Mouse (Mus musculus) T-helper 2 cell (primary cell): Measurements from ENCODE around the gene Slc4a3.

Experiments
- in situ Hi-C: fragments of 300-600 bp; cut with MboI, MseI; formaldehyde crosslinking; loops from one replicate; pipeline ENCODE4 v1.15.1; 2025; ENCODE audit warnings: high pct_unique_total_duplicates

The Slc4a3 gene

DNA sequence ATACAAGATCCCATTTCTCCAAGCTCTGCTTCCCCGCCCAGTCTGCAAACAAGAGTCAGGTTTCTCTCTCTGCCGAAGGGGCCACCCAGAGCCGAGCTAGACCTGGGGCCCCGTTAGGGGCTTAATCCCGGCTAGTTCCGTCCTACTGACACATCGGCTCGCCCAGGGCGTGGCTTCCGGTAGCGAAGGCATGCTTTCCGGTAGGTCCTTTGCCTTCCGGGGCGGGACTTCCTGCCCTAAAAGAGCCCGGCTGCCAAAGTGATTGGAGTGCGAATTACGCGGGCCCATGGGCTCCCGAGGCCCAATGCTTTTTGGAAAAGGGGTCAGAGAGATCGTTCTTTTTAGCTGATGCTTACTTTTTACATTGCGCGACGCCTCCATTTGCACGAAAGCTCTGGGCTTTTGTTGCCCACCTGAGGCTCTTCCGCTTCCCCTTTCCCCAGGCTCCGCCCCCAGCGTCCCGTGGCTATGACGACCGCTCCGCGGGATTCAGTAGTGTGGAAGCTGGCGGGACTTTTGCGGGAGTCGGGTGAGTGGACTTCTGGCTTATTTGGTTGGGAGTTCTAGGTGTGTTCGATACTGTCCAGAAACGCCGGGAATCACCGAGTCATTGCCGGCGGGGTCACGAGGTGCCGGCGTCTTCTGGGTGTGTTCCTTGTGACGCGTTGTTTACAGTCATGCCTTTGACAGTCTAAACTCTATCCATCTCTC, 24.6 kb upstream of the Slc4a3 start, which contains the start of gene Stk11ip:
Gene Stk11ip (plus strand): TSS at position 209 of the 711 bp plus-strand sequence.
- in situ Hi-C loops = loop anchor here (5.0 kb wide), 1 partner anchor 39 kb away; no protein-coding TSS in a partner anchor

DNA sequence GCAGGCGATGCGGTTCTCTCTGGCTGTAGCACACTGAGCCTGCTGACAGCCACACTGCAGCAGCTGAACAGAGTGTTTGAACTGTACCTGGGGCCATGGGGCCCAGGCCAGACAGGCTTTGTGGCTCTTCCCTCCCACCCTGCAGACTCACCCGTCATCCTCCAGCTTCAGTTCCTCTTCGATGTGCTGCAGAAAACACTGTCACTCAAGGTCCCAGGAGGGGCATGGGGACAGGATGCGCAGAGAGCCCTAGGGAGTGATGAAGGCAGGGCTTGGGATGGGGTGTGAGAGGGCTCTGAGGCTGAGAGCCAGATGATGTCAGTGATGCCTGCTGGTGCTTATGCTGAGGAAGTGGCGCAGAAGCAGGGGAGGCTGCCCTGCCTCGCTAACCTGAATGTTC, 21.4 kb upstream of the Slc4a3 start:
- in situ Hi-C loops = loop anchor here (5.0 kb wide), 1 partner anchor 42 kb away; no protein-coding TSS in a partner anchor

DNA sequence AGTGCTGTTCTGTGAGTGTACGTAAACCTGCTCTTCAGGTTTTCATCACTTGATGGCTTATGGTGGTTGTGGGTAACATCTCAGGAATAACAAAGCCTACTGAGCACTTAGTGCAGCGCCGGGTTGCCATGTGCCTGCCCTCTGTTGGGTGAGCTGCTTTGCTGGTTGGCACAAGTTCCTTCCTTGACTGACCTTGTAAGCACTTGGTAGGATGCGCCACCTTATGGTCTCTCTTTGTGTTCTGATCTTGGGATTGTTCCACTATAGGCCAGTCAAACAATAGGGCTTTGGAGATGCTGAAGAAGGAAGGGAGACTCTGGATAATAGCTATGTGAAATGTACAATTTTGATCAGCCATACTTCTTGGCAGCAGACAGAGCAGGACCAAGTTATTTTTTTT, 15.5 kb upstream of the Slc4a3 start:
- in situ Hi-C loops = no loop called here

- in situ Hi-C loops = no loop called here
These were observed 13.5 kb upstream of the Slc4a3 start for GRCm38 (mm10) chr1:75532280-75533172.

DNA sequence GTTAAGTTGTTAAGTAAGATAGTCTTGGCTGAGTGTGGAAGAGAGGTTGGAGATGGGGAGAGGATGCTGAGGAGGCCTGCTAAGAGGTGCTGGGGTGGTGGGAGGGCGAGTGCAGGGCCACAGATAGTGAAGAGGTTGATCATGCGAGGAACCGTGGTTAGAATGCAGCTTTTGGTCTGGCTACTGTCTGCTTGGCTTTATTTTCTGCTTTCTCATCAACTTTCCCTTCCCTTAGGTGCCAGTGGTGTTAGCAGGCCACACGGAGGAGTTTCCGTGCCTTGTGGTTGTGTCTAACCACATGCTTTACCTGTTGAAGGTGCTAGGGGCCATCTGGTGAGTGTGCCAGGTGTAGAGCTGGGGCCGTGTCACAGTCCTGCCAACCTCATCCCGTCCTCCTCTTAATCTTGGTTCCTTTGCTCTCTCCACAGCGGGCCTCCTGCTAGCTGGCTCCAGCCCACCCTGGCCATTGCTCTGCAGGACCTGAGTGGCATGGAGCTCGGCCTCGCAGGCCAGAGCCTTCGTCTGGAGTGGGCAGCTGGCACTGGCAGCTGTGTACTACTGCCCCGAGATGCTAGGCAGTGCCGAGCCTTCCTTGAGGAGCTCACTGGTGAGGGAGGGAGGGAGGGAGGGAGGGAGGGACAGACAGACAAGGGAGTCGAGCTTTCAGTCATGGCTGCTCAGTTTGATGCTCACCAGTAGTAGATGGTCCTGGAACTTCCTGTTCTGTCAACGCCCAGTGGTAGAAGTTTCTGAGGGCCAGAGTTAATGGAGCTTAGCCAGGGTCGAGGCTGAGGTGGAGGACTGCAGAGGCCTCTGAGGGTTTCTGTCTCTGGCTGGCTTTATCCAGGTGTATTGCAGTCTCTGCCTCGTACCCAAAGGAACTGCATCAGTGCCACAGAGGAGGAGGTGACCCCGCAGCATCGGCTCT, 12.5 kb upstream of the Slc4a3 start:
- in situ Hi-C loops = no loop called here

GRCm38 (mm10) chr1:75537587-75537986, 8.5 kb upstream of the Slc4a3 start:
- in situ Hi-C loops = no loop called here

DNA sequence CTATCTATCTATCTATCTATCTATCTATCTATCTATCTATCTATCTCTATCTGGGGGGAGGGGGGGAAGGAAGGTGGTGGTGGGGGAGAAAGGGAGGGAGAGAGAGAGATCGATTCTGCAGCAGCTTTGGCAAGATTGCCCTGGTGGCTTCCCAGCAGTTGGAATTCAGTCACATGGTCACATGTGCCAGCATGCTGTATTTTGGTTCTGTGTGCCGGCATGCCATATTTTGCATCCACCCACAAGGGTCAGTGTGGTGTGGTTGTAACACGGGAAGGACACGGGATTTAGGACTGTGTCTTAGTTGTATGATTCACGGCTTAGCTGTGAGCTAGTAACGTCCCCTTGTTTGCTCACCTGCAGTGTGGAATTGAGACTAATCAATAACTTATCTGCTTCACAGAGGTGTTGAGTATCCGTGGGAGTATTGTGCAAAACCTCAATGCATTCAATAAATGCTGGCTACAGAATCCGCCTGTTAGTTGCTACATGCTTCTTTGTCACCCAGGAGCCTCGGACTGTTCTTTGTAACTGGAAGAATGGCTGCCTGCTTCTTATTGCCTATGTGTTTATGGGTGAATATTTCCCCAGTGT, 7.4 kb upstream of the Slc4a3 start:
- in situ Hi-C loops = no loop called here

DNA sequence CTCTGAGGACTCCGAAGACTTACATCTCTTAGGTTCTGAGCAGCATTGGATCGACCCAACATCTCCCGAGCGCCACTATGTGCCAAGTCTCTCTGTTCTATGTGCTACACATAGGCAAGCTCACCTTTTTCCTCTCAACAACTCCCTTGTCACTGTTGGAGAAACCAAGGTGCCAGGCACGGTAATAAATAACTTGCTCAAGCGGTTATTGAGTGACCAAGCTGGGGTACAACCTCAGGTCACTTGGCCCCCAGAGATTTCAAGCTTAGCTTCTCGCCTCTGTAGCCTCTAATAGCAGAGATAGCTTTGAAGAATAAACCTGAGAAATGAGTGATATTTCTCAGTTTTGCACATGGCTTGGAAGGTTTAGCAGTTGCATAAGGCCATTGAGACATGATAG, 4.6 kb upstream of the Slc4a3 start:
- in situ Hi-C loops = no loop called here

DNA sequence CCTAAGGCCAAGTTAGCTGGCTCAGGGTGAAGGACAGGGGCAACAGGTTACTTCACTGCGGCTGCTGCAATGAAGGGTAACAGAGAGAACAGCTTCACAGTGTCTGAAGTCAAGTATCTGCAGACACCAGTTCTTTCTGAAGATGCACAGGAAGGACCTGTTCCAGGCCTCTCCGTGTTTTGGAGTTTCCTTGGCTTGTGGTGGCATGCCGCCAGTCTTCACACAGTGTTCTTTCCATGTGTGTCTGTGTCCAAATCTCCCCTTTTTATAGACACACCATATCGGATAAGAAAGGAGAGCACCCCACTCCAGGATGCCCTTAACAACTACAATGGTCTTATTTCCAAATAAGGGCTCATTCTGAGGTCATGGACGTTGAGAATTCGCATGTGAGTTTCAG, 1.7 kb upstream of the Slc4a3 start:
- in situ Hi-C loops = no loop called here

GRCm38 (mm10) chr1:75547351-75547750, 1.3 kb downstream of the Slc4a3 start:
- in situ Hi-C loops = no loop called here

DNA sequence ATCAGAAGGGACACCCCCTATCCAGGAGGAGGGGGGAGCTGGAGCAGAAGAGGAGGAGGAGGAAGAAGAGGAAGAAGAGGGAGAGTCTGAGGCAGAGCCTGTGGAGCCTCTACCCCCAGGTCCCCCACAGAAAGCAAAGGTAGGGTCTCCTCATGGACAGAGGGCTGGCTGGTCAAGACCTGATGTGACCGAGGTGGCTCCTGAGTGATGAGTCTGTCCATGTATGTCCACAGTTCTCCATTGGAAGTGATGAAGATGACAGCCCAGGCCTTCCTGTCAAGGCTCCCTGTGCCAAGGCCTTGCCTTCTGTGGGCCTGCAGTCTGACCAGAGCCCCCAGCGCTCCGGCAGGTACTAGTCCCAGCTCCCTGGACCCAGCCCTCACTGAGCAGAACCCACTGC, 2.0 kb downstream of the Slc4a3 start:
- in situ Hi-C loops = no loop called here

DNA sequence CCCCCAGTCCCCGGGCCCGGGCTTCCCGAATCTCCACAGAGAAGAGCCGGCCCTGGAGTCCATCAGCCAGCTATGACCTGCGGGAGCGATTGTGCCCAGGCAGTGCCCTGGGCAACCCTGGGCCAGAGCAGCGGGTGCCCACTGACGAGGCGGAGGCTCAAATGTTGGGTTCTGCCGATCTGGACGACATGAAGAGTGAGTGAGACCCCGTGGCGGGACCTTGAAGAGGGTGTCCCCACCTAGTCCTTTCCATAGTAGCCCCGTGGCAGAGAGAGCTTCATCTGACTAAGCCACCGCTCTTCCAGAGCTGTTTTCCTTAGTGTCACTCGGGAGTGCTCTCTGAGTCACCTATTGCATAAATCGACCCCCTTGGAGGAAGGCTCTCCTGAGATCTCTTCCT, 2.8 kb downstream of the Slc4a3 start:
- in situ Hi-C loops = no loop called here

- in situ Hi-C loops = no loop called here
These were observed 3.5 kb downstream of the Slc4a3 start for GRCm38 (mm10) chr1:75549289-75550279.

DNA sequence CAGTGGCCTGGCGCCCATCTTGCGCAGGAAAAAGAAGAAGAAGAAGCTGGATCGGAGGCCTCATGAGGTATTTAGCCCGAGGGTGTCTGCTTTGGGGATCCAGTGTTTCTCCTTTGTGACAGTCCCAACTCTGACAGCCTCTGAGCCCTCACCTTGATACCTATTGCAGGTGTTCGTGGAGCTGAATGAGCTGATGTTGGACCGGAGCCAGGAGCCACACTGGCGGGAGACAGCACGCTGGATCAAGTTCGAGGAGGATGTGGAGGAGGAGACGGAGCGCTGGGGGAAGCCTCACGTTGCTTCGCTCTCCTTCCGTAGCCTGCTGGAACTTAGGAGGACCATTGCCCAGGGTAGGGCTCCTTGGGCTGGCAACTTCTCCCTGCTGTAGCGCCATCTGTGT, 4.5 kb downstream of the Slc4a3 start:
- in situ Hi-C loops = no loop called here

- in situ Hi-C loops = no loop called here
These were observed 9.6 kb downstream of the Slc4a3 start for GRCm38 (mm10) chr1:75555680-75556079.

- in situ Hi-C loops = no loop called here
These were observed 10.2 kb downstream of the Slc4a3 start for GRCm38 (mm10) chr1:75556143-75556781.

DNA sequence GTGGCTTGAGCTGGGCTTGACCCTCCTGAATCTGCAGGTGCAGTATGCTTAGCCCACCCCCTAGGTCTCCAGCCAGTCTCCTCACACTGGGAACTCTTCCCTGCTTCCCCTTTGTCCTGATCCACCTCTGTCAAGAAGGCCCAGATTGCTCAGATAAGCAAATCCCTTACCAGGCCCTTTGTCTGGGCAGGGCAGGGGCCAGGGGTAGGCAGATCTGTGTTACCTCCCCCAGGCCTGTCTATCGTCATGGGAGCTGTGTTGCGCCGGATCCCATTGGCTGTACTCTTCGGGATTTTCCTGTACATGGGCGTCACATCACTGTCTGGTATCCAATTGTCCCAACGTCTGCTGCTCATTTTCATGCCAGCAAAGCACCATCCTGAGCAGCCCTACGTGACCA, 11.0 kb downstream of the Slc4a3 start:
- in situ Hi-C loops = no loop called here

GRCm38 (mm10) chr1:75558388-75559178, 12.5 kb downstream of the Slc4a3 start:
- in situ Hi-C loops = no loop called here
